Mouse (Mus musculus) thymus, adult 2 months (tissue): Measurements from ENCODE around the gene Tbc1d12. TPM values are rescaled to one million over a fixed set of nuclear protein-coding genes. Genes with fewer than 3 reads are reported as not detected.

Source experiments
- DNase-seq: peaks from one replicate; pipeline ENCODE4 v3.0.0; 2021
- H3K27ac ChIP-seq: fragments of 200-500 bp; 2 replicates; pipeline ENCODE4 v1.5.1; 2012; ENCODE audit warnings: low read length, control low read depth; ENCODE audit not compliant: control insufficient read depth, insufficient read depth
- H3K27me3 ChIP-seq: fragments of 200-500 bp; 2 replicates; pipeline ENCODE4 v1.6.1; 2012; ENCODE audit warnings: mild to moderate bottlenecking, low read length, moderate library complexity, mixed read lengths; ENCODE audit not compliant: control insufficient read depth, insufficient read depth
- H3K36me3 ChIP-seq: fragments of 200-500 bp; 2 replicates; pipeline ENCODE4 v1.6.1; 2012; ENCODE audit warnings: mild to moderate bottlenecking, low read length, moderate library complexity; ENCODE audit not compliant: control insufficient read depth, insufficient read depth
- H3K4me1 ChIP-seq: fragments of 200-500 bp; replicated peaks from 2 replicates; pipeline ENCODE4 v1.6.1; 2012; ENCODE audit warnings: low read length; ENCODE audit not compliant: control insufficient read depth, insufficient read depth
- H3K4me3 ChIP-seq: fragments of 200-500 bp; 2 replicates; pipeline ENCODE4 v1.5.1; 2012; ENCODE audit warnings: mild to moderate bottlenecking, low read length, control low read depth, moderate library complexity; ENCODE audit not compliant: control insufficient read depth, insufficient read depth
- CTCF ChIP-seq: fragments of 200-500 bp; IDR thresholded peaks from 2 replicates; pipeline ENCODE4 v1.5.1; 2012; ENCODE audit warnings: mild to moderate bottlenecking, control low read depth, low read length, moderate library complexity, borderline replicate concordance; ENCODE audit not compliant: control insufficient read depth, poor library complexity, insufficient read depth; ENCODE audit errors: extremely low read depth
- POLR2A ChIP-seq: fragments of 200-500 bp; IDR thresholded peaks from 2 replicates; pipeline ENCODE4 v1.6.1; 2012; ENCODE audit warnings: mild to moderate bottlenecking, low read length, control low read depth, moderate library complexity; ENCODE audit not compliant: control insufficient read depth, poor library complexity, insufficient read depth; ENCODE audit errors: extremely low read depth
- WGBS: fragments of 180-500 bp; shearing (Covaris S2); methylation state at CpG from one replicate; pipeline ENCODE4 v1.1.7; 2018; 5-methylcytosine and 5-hydroxymethylcytosine counted together
- polyA plus RNA-seq: library from polyadenylated mRNA; depleted of rRNA; stranded (reverse); fragments of >200 nt; gene quantifications from 2 replicates; pipeline ENCODE4 v1.2.3, GENCODE M21; 2012

Gene Tbc1d12
- polyA plus RNA-seq, 1 experiment: 1.2 TPM

GRCm38 (mm10) chr19:38901146-38902135, 65.1 kb downstream of the Tbc1d12 start:
- no peaks in the 10 kb centered on the region for H3K4me1 ChIP-seq
- H3K27me3 ChIP-seq: no peaks in the 10 kb centered on the region
- no peak overlapping the region for H3K4me3 ChIP-seq
- TF ChIP-seq CTCF (no peak), POLR2A (no peak)
- 91% methylated on average over 12 of the region's 12 CpGs for WGBS
- H3K36me3 ChIP-seq: no peaks in the 10 kb centered on the region
- no peak for DNase-seq
- H3K27ac ChIP-seq: no peak overlapping the region

- WGBS: 96% methylated on average over 5 of the region's 5 CpGs
- Histone ChIP-seq H3K36me3 (no peaks in the 10 kb centered on the region), H3K4me3 (no peak overlapping the region), H3K4me1 (no peaks in the 10 kb centered on the region), H3K27ac (no peak overlapping the region), H3K27me3 (no peaks in the 10 kb centered on the region)
- no peak for TF ChIP-seq POLR2A
- TF ChIP-seq CTCF: no peak
- no peak for DNase-seq
These were observed 66.1 kb downstream of the Tbc1d12 start for GRCm38 (mm10) chr19:38902501-38902900.

- Histone ChIP-seq H3K27ac (no peak overlapping the region), H3K27me3 (no peaks in the 10 kb centered on the region), H3K4me1 (no peaks in the 10 kb centered on the region), H3K4me3 (no peak overlapping the region), H3K36me3 (no peaks in the 10 kb centered on the region)
- TF ChIP-seq CTCF (no peak), POLR2A (no peak)
- 97% methylated on average over 9 of the region's 9 CpGs for WGBS
- DNase-seq: no peak
These were observed 77.4 kb downstream of the Tbc1d12 start for GRCm38 (mm10) chr19:38913786-38914185.

- Histone ChIP-seq H3K36me3 (no peaks in the 10 kb centered on the region), H3K4me3 (no peak overlapping the region), H3K4me1 (no peaks in the 10 kb centered on the region), H3K27ac (no peak overlapping the region), H3K27me3 (no peaks in the 10 kb centered on the region)
- TF ChIP-seq POLR2A: no peak
- TF ChIP-seq CTCF: no peak
- no peak for DNase-seq
- 94% methylated on average over 15 of the region's 15 CpGs for WGBS
These were observed 78.5 kb downstream of the Tbc1d12 start for GRCm38 (mm10) chr19:38914926-38915325.

GRCm38 (mm10) chr19:38915677-38916076, 79.3 kb downstream of the Tbc1d12 start:
- Histone ChIP-seq H3K36me3 (no peaks in the 10 kb centered on the region), H3K27me3 (no peaks in the 10 kb centered on the region), H3K4me1 (no peaks in the 10 kb centered on the region), H3K4me3 (no peak overlapping the region), H3K27ac (no peak overlapping the region)
- peak; percentile 41 for DNase-seq
- WGBS: 65% methylated on average over 3 of the region's 3 CpGs
- TF ChIP-seq CTCF (no peak), POLR2A (no peak)

- H3K4me1 ChIP-seq: peaks cover 7% of the 10 kb centered on the region
- no peaks in the 10 kb centered on the region for H3K27me3 ChIP-seq
- 94% methylated on average over 11 of the region's 11 CpGs for WGBS
- no peak overlapping the region for H3K4me3 ChIP-seq
- no peaks in the 10 kb centered on the region for H3K36me3 ChIP-seq
- DNase-seq: no peak
- no peak for TF ChIP-seq POLR2A
- H3K27ac ChIP-seq: no peak overlapping the region
These were observed 92.2 kb downstream of the Tbc1d12 start for GRCm38 (mm10) chr19:38928481-38929158.
